Mouse (Mus musculus) left cerebral cortex, postnatal 25 days (tissue): ENCODE measurements at regions not wholly inside any gene's neighbourhood (a gene's known extent, or its start where the extent isn't known, plus 50 kb on each side); places are given as distances from the start of the nearest gene placed in this dataset.
"Not testable (repeated sequence)": the region's sequence is repeated elsewhere in the genome, so short reads cannot be mapped to it uniquely, and the experiment has no call there.

Source experiments
- DNase-seq, 2 experiments: peaks; one replicate each; pipeline ENCODE4 v3.0.0; 2022; ENCODE audit warnings: low spot score in 2 of 2, mixed read lengths in 1 of 2
- intact Hi-C: fragments of 180-260 bp; cut with DNase I; formaldehyde crosslinking; loops from one replicate; pipeline ENCODE4 v1.15.1; 2025

- peak in 1 of 2 experiments; percentile 20 for DNase-seq
These were observed 187.8 kb downstream of the Wdr20rt start for GRCm38 (mm10) chr12:65413034-65413700.

DNA sequence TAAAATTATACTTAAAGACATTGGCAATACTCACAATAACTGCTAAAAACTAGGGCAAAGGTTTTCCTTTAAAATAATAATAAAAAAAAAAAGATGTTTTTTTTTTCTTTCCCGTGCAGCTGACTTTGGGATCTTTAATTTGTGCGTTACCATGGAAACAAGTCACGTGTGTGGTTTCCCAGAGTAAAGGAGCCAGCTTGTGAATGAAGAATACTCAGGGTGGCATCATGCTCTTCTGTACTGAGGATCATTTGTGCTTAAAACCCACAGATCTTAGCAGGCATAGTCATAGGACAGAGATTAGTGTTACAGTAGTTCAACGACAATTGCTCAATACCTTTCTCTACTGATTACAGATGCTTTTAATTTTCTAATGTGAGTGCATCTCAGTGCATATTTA lies 189.1 kb downstream of the Wdr20rt start:
- peak; percentile 27 to 47 for DNase-seq
- intact Hi-C loops = no loop called here

More at GRCm38 (mm10) chr12:65413034-65413700, 187.8 kb downstream of the Wdr20rt start:
- intact Hi-C loops = no loop called here

- intact Hi-C loops = no loop called here
- DNase-seq = no peak
These were observed 191.6 kb downstream of the Wdr20rt start for GRCm38 (mm10) chr12:65416909-65417308.

- intact Hi-C loops = no loop called here
These were observed 194.8 kb downstream of the Wdr20rt start for GRCm38 (mm10) chr12:65420127-65420526.

GRCm38 (mm10) chr12:65424506-65424905 lies 199.2 kb downstream of the Wdr20rt start:
- intact Hi-C loops = no loop called here
- no peak for DNase-seq

More at GRCm38 (mm10) chr12:65420127-65420526, 194.8 kb downstream of the Wdr20rt start:
- no peak for DNase-seq

- intact Hi-C loops = no loop called here
- DNase-seq = no peak
These were observed 200.1 kb downstream of the Wdr20rt start for GRCm38 (mm10) chr12:65425440-65425839.

DNA sequence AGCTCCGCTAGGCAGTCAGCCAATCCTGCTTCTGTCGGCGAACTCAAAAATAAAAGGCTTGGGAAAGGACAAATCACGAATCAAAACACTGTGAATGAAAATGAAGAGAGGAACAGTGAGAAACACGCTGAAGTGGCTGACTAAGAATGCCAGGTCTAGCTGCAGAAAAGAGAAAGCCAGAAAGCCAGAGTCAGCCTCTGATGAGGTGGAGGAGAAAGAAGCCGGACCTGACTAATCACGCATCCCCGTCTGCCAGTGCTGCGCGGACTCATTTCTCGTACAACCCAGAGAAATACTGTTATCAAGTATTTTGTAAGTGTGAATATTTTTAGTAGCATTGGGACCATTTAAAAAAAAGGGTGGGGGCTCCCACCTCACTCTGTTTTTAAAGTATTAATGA lies 201.6 kb downstream of the Wdr20rt start:
- intact Hi-C loops = no loop called here
- peak in 1 of 2 experiments; percentile 42 for DNase-seq

DNA sequence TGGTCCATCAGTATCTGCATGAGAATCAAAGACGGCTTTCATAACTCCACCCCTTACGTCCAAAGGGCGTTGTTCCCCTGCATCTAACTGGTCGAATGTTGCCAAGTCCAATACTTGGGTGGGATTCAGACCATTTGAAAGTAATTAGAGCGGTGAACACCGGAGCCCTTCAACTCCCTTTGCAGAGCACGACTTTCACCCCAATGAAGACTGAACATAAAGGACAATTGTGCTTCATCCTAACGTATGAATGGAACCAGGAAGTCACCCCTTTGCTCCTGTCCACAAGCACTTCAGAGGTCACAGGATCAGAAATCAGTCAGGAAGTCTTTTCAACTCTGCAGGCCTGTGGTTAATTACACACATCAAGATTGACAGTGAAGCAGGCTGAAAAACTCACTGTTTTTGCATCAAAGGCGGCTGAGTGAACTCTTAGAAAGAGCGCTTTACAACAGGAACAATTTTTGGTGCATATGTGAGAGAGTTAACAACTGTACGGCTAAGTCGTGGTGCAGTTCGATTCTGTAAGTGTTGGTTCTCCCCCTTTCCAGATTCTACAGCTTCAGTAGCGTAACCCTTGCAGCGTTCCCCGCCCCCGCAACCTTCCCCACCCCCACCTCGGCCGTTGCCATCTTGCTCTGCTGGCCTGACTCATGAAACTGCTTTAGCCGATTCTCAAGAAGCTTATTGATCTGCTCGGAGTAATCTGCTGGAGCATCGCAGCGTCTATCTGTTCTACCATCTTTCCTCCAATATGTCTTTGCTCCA lies 203.1 kb downstream of the Wdr20rt start:
- no peak for DNase-seq
- intact Hi-C loops = no loop called here

- intact Hi-C loops = no loop called here
- DNase-seq = no peak
These were observed 225.5 kb downstream of the Wdr20rt start for GRCm38 (mm10) chr12:65450845-65451244.

- intact Hi-C loops = no loop called here
- no peak for DNase-seq
These were observed 230.4 kb downstream of the Wdr20rt start for GRCm38 (mm10) chr12:65455683-65456082.

- no peak for DNase-seq
- intact Hi-C loops = no loop called here
These were observed 231.6 kb downstream of the Wdr20rt start for GRCm38 (mm10) chr12:65456956-65457355.

DNA sequence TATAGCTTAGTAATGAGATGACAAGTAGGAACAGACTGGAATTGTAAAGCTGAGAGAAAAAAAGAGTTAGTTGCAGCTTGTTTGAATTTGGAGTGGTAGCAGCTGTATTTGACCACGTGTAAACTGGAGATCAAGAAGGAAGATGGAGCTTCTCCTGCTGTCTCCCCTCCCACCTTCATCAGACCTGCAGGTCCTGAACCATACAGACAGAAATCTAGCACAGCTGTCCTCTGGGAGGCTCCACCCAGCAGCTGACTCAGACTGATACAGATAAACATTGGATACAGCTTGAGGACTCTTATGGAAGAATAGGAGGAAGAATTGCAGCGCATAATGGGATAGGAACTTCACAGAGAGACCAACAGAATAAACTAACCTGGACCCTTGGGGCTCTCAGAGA lies 238.9 kb downstream of the Wdr20rt start:
- intact Hi-C loops = no loop called here
- no peak for DNase-seq

- intact Hi-C loops, DNase-seq: not testable (repeated sequence)
These were observed 253.4 kb downstream of the Wdr20rt start for GRCm38 (mm10) chr12:65478674-65479073.

DNA sequence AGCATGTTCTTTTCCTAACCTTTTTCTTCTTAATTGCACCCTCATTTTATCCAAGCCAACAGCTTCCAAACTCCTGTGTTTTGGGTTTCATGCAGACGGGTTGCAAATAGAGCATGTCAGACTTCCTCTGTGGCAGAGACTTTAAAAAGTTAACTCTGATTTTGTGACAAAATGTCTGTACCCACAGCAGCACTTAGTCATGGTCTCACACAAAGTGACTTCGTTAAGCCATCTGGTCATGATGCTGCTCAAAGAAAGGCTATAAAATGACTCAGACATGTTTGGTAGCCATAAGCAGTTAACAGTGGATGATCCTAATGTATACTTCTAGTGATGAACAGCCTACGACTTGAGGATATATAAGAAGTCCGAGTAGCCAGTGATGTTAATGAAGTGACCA lies 255.5 kb downstream of the Wdr20rt start:
- peak in 1 of 2 experiments; percentile 45 for DNase-seq
- intact Hi-C loops = no loop called here

DNA sequence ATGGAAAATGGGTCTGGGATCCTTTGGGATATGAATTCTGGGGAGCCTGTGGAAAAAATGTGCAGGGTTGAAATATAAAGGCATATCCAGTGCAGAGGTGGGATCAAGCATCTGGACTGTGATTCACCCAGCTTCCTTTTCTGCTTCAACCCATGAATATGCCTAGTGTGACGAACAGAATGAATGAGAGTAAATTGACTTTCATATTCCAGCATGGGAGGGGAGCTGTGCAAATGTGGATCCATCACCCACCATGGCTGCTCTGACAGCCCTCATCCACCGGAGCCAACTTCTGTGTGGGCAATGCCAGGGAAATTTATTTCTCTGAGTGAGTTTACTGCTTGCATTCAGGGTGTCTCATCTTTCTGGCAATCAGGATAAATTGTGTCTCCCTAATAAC lies 265.8 kb downstream of the Wdr20rt start:
- DNase-seq = peak in 1 of 2 experiments; percentile 73

GRCm38 (mm10) chr12:65494388-65495030 lies 269.2 kb downstream of the Wdr20rt start:
- intact Hi-C loops = no loop called here
- no peak for DNase-seq

More for the DNA sequence above, 265.8 kb downstream of the Wdr20rt start:
- intact Hi-C loops = no loop called here

GRCm38 (mm10) chr12:65496613-65497012 lies 271.3 kb downstream of the Wdr20rt start:
- intact Hi-C loops = no loop called here
- no peak for DNase-seq

- intact Hi-C loops = no loop called here
- DNase-seq = no peak
These were observed 272.3 kb downstream of the Wdr20rt start for GRCm38 (mm10) chr12:65497602-65498001.

DNA sequence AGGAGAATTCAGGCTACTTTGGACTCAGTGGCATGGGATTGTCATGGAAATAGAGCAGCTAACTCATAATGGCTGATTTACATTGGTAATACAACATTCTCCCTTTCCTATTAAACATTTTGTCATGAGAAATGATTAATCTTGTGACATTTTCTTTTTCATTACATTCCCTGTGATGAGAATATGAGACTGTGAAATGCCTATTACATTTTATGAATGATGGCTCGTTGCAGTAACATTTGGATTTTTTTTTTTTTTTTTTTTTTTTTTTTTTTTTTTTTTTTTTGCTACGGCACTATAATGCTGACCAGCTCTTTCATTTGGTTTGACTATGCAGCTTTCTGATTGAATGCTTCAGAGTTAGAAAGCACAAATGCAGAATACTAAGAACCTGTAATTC lies 276.1 kb downstream of the Wdr20rt start:
- intact Hi-C loops = no loop called here

DNA sequence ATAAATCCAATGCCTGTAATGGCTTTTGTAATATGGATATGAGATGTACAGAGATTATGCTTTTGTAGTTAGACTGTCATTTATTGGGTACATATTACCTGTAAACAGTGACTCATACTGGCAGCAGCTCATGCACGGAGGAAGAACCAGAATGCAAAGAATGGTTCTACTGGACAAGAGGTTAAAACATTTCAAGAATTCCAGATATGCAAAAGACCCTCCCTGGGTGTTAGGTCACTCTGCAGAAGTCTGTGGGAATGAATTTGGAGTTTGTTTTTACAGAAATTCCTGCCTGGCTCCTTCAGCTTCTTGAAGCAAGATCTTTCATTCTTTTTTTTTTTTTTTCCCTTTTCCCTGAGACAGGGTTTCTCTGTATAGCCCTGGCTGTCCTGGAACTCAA lies 276.7 kb downstream of the Wdr20rt start:
- intact Hi-C loops = no loop called here
- DNase-seq = no peak

More for the DNA sequence above, 276.1 kb downstream of the Wdr20rt start:
- no peak for DNase-seq
